Mouse (Mus musculus) olfactory bulb, adult 2 months (tissue): ENCODE measurements around the gene Mecom.

ENCODE experiments used
- CTCF ChIP-seq: fragments of 200-500 bp; IDR thresholded peaks from 2 replicates; pipeline ENCODE4 v1.5.1; 2012; ENCODE audit warnings: low read depth, mild to moderate bottlenecking, low read length, moderate library complexity; ENCODE audit not compliant: insufficient read depth
- POLR2A ChIP-seq: fragments of 200-500 bp; IDR thresholded peaks from 2 replicates; pipeline ENCODE4 v1.6.1; 2012; ENCODE audit warnings: mild to moderate bottlenecking, low read depth, low read length, moderate library complexity; ENCODE audit not compliant: insufficient read depth

- TF ChIP-seq CTCF = no peak
- TF ChIP-seq POLR2A = no peak
Observed at GRCm38 (mm10) chr3:30113249-30113770, 434.5 kb downstream of the Mecom start.
